Mouse (Mus musculus) myocyte (in vitro differentiated cells): Measurements from ENCODE around the gene Psmc2.

Experiments
- MYOD1 ChIP-seq, 3 experiments: IDR thresholded peaks; one replicate each; pipeline ENCODE4 v1.6.1; 2011; ENCODE audit warnings: control low read depth in 2 of 3, low read depth in 2 of 3, mild to moderate bottlenecking in 2 of 3, moderate library complexity in 1 of 3; ENCODE audit not compliant: insufficient read length in 2 of 3, control insufficient read depth in 1 of 3
- MYOG ChIP-seq, 3 experiments: IDR thresholded peaks; one replicate each; pipeline ENCODE4 v1.6.1; 2011; ENCODE audit warnings: control low read depth in 2 of 3, low read depth in 2 of 3, mild to moderate bottlenecking in 2 of 3; ENCODE audit not compliant: insufficient read length in 2 of 3, control insufficient read depth in 1 of 3, insufficient read depth in 1 of 3
- POLR2A ChIP-seq: IDR thresholded peaks from one replicate; pipeline ENCODE4 v1.6.1; 2011; ENCODE audit warnings: low read depth, mild to moderate bottlenecking, control low read depth, moderate library complexity; ENCODE audit not compliant: insufficient read length
- TCF12 ChIP-seq: IDR thresholded peaks from one replicate; pipeline ENCODE4 v1.6.1; 2011; ENCODE audit warnings: mild to moderate bottlenecking, control low read depth; ENCODE audit not compliant: poor library complexity, insufficient read depth, severe bottlenecking

DNA sequence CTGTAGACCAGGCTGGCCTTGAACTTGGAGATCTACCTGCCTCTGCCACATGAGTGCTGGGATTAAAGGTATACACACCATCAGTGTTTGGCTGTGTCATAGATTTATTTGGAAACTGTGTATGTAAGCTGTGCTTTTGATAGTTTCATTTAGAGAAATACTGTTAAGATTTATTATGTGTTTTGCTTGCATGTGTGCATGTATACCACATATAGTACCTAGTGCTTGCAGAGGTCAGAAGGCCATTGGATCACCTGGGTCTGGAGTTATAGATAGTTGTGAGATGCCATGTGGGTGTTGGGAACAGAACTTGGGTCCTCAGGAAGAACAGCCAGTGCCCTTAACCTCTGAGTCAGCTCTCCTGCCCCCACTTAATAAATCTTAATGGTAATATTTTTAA is 40.4 kb upstream of the Psmc2 start:
- TF ChIP-seq MYOD1 (IDR thresholded peaks at IDR 0.05; ENCODE audit: control insufficient read depth in 1 of 3, insufficient read length in 2 of 3, low read depth in 2 of 3) (no peak), POLR2A (no peak), TCF12 (no peak), MYOG (IDR thresholded peaks at IDR 0.05; ENCODE audit: control insufficient read depth in 1 of 3, insufficient read depth in 1 of 3, insufficient read length in 2 of 3, low read depth in 2 of 3) (no peak)
